Mouse (Mus musculus) midbrain, embryonic 11.5 days (tissue): ENCODE measurements around the gene Gm10570. TPM values are rescaled to one million over a fixed set of nuclear protein-coding genes. Genes with fewer than 3 reads are reported as not detected.

Experiments used
- ATAC-seq: fragments of 200-750 bp; cut with Nextera tagmentation; 2 replicates; pipeline ENCODE4 v1.8.0; 2017; ENCODE audit warnings: moderate TSS enrichment, moderate library complexity; ENCODE audit not compliant: low FRiP score
- DNase-seq: peaks from one replicate; pipeline ENCODE4 v3.0.0; 2015; ENCODE audit warnings: low spot score; ENCODE audit errors: missing footprints
- H3K27ac ChIP-seq: fragments of 300-500 bp; sonication (generic); 2 replicates; pipeline ENCODE4 v1.5.1; 2014; ENCODE audit warnings: low read depth, low read length
- H3K27me3 ChIP-seq: fragments of 300-500 bp; sonication (generic); 2 replicates; pipeline ENCODE4 v1.6.1; 2014; ENCODE audit warnings: mild to moderate bottlenecking, low read length, moderate library complexity, mixed read lengths; ENCODE audit not compliant: control insufficient read depth, insufficient read depth
- H3K36me3 ChIP-seq: fragments of 300-500 bp; sonication (generic); 2 replicates; pipeline ENCODE4 v1.6.1; 2014; ENCODE audit warnings: mild to moderate bottlenecking, low read length, moderate library complexity, mixed read lengths; ENCODE audit not compliant: control insufficient read depth, insufficient read depth
- H3K4me1 ChIP-seq: fragments of 300-500 bp; sonication (generic); 2 replicates; pipeline ENCODE4 v1.6.1; 2014; ENCODE audit warnings: low read length; ENCODE audit not compliant: control insufficient read depth, insufficient read depth
- H3K4me2 ChIP-seq: fragments of 300-500 bp; sonication (generic); 2 replicates; pipeline ENCODE4 v1.6.1; 2014; ENCODE audit warnings: mild to moderate bottlenecking, moderate library complexity
- H3K4me3 ChIP-seq: fragments of 300-500 bp; sonication (generic); 2 replicates; pipeline ENCODE4 v1.5.1; 2014; ENCODE audit warnings: low read depth, low read length
- H3K9ac ChIP-seq: fragments of 300-500 bp; sonication (generic); 2 replicates; pipeline ENCODE4 v1.6.1; 2014; ENCODE audit warnings: low read length
- H3K9me3 ChIP-seq: fragments of 300-500 bp; sonication (generic); 2 replicates; pipeline ENCODE4 v1.6.1; 2016; ENCODE audit warnings: low read length; ENCODE audit not compliant: control insufficient read depth
- WGBS: fragments of 180-500 bp; shearing (Covaris S2); extraction: QIAGEN DNeasy Blood & Tissue Kit; methylation state at CpG from one replicate; pipeline ENCODE4 v1.1.7; 2014; 5-methylcytosine and 5-hydroxymethylcytosine counted together
- polyA plus RNA-seq: library from polyadenylated mRNA; unstranded; fragments of >200 nt; fragmentation: Nextera tagmentation; extraction: Ambion mirVana; gene quantifications from 2 replicates; pipeline ENCODE4 v1.2.1, GENCODE M21; 2014

Gm10570 gene
- not detected in 2 replicates for polyA plus RNA-seq

GRCm38 (mm10) chr4:130308231-130309081 lies at the start of gene Gm10570, which contains the start of gene Fabp3:
Gm10570 (minus strand) TSS chr4:130308674.
Fabp3 (plus strand) TSS chr4:130308595.
- Histone ChIP-seq H3K4me3 (peak within 1 kb of the TSS; percentile 42), H3K4me2 (peak within 1 kb of the TSS; percentile 91), H3K27me3 (peaks cover 38% of the 10 kb centered on the region), H3K27ac (no peak within 1 kb of the TSS), H3K9ac (peak within 1 kb of the TSS; percentile 59), H3K36me3 (no peaks in the 10 kb centered on the region), H3K9me3 (no peaks in the 10 kb centered on the region), H3K4me1 (peaks cover 14% of the 10 kb centered on the region)
- under 1% methylated on average over 52 of the region's 52 CpGs for WGBS
- DNase-seq (peak; percentile 97), ATAC-seq (peak; percentile 80)

GRCm38 (mm10) chr4:130357946-130358345 lies 49.5 kb upstream of the Gm10570 start:
- Histone ChIP-seq H3K4me2 (no peak overlapping the region), H3K36me3 (peaks cover 2% of the 10 kb centered on the region; the same call in 1 of the 2 replicates), H3K27me3 (no peaks in the 10 kb centered on the region), H3K9me3 (no peaks in the 10 kb centered on the region), H3K4me3 (no peak overlapping the region), H3K4me1 (peaks cover 18% of the 10 kb centered on the region), H3K27ac (no peak overlapping the region), H3K9ac (no peak overlapping the region)
- no peak for DNase-seq
- ATAC-seq: no peak

- no peak overlapping the region for H3K4me2 ChIP-seq
- H3K27me3 ChIP-seq: no peaks in the 10 kb centered on the region
- H3K9ac ChIP-seq: no peak overlapping the region
- WGBS: 95% methylated on average over 7 of the region's 7 CpGs
- no peak overlapping the region for H3K27ac ChIP-seq
- no peaks in the 10 kb centered on the region for H3K4me1 ChIP-seq
- ATAC-seq (no peak), DNase-seq (no peak)
- no peak overlapping the region for H3K4me3 ChIP-seq
- H3K9me3 ChIP-seq: no peaks in the 10 kb centered on the region
- peaks cover 12% of the 10 kb centered on the region for H3K36me3 ChIP-seq
Observed at GRCm38 (mm10) chr4:130352588-130352987, 44.1 kb upstream of the Gm10570 start.

DNA sequence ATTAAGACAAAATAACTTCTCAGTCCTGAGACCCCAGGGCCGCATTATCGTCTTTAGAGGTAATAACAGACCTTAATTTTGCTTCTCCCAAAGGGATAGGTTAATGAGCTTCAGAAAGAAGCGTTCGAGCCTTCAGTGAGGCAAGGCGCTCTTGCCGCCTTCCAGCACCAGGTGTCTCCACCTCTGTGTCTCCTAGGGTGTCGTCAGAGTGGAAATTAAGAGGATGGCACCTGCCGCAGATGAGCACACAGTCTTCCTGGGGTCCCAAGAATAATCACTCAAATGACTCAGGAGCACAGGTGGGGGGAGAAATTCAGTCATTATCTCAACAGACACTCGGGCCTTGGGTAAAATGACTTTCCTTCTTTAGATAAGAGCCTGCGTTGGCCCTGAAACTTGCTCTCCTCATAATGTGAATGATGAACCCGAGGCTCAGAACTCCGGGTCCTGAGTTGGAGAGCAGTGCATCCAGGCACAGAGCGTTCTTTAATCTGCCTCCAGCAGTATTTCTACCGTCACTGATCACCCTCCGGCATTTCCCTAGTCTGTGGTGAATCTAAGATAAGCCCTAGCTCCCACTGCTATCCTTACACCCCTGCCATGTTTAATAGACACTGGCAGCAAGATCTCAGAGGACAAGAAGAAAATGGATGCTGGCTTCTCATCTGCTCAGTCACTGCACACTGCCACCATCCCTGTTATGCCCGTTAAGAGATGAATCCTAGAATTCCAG lies 42.4 kb upstream of the Gm10570 start:
- H3K4me2 ChIP-seq: no peak overlapping the region
- H3K9ac ChIP-seq: no peak overlapping the region
- no peak for DNase-seq
- no peaks in the 10 kb centered on the region for H3K9me3 ChIP-seq
- H3K4me1 ChIP-seq: no peaks in the 10 kb centered on the region
- H3K36me3 ChIP-seq: peaks cover 10% of the 10 kb centered on the region
- H3K27ac ChIP-seq: no peak overlapping the region
- WGBS: 91% methylated on average over 16 of the region's 16 CpGs
- no peaks in the 10 kb centered on the region for H3K27me3 ChIP-seq
- no peak for ATAC-seq
- H3K4me3 ChIP-seq: no peak overlapping the region

DNA sequence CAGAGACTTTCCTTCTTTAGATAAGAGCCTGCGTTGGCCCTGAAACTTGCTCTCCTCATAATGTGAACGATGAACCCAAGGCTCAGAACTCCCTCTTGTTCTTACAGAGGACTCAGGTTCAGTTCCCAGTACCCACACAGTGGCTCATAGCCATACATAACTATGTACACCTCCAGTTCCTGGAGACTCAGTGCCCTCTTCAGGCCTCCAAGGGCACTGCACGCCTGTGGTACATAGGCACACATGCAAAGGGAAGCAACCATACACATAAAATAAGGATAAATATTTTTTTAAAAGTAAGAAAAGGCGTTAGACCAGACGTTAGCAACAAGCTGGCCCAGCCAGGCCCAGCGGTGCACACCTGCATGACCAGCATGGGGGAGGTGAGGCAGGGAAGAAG lies 41.2 kb upstream of the Gm10570 start:
- no peak for ATAC-seq

GRCm38 (mm10) chr4:130341691-130342090 lies 33.2 kb upstream of the Gm10570 start:
- no peak overlapping the region for H3K4me2 ChIP-seq
- peak; percentile 91 for DNase-seq
- H3K36me3 ChIP-seq: peaks cover 1% of the 10 kb centered on the region; the same call in 1 of the 2 replicates
- no peak overlapping the region for H3K9ac ChIP-seq
- no peak overlapping the region for H3K27ac ChIP-seq
- H3K27me3 ChIP-seq: no peaks in the 10 kb centered on the region
- WGBS: 30% methylated on average over 4 of the region's 4 CpGs
- ATAC-seq: no peak
- no peaks in the 10 kb centered on the region for H3K9me3 ChIP-seq
- H3K4me3 ChIP-seq: no peak overlapping the region
- no peaks in the 10 kb centered on the region for H3K4me1 ChIP-seq

More for the DNA sequence above, 41.2 kb upstream of the Gm10570 start:
- Histone ChIP-seq H3K4me2 (no peak overlapping the region), H3K9me3 (no peaks in the 10 kb centered on the region), H3K9ac (no peak overlapping the region), H3K27ac (no peak overlapping the region), H3K4me1 (no peaks in the 10 kb centered on the region), H3K4me3 (no peak overlapping the region), H3K36me3 (peaks cover 10% of the 10 kb centered on the region), H3K27me3 (no peaks in the 10 kb centered on the region)
- no peak for DNase-seq
- WGBS: 94% methylated on average over 6 of the region's 6 CpGs

DNA sequence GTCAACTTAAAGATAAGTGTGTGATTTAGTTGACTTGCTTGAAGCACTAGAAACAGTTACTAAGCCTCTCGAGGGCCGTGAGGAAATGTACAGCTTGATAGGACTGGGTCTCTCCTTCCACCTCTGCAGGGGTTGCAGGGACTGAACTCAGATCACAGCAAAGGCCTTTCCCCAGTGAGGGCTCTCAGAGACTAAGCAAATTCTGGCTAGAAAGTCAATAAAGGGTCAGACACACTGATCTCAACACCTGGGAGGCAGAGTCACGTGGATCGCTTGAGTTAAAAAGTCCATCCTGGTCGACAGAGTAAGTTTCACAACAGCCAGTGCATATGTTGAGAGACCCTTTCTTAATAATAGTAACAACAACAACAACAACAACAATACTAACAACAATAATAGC lies 27.4 kb upstream of the Gm10570 start:
- WGBS: 91% methylated on average over 5 of the region's 5 CpGs
- ATAC-seq (no peak), DNase-seq (no peak)
- Histone ChIP-seq H3K36me3 (peaks cover 2% of the 10 kb centered on the region; the same call in 1 of the 2 replicates), H3K4me1 (no peaks in the 10 kb centered on the region), H3K9me3 (no peaks in the 10 kb centered on the region), H3K9ac (no peak overlapping the region), H3K4me3 (no peak overlapping the region), H3K4me2 (no peak overlapping the region), H3K27ac (no peak overlapping the region), H3K27me3 (no peaks in the 10 kb centered on the region)

DNA sequence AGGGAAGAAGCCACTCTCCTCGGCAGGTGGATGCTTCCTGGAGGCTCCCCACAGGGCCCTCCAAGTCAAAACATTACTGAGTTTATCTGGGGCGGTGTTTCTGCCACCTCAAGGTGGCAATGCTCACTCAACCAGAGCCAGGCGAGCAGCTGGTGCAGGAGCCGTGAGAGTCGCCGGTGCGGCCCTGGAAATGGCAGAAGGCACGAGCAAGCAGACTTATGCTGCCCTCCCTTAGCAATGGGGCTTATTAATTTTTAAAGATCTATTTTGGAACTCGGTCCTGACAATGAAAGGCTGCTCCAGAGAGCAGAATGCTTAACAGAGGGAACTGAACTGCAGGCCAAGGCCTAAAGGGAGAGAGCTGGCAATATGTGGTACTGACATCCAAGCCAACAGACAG lies 18.9 kb upstream of the Gm10570 start:
- no peak for DNase-seq
- Histone ChIP-seq H3K27me3 (no peaks in the 10 kb centered on the region), H3K4me1 (no peaks in the 10 kb centered on the region), H3K36me3 (peaks cover 13% of the 10 kb centered on the region), H3K9me3 (no peaks in the 10 kb centered on the region), H3K4me3 (no peak overlapping the region), H3K9ac (no peak overlapping the region), H3K27ac (no peak overlapping the region), H3K4me2 (no peak overlapping the region)
- ATAC-seq: no peak
- 87% methylated on average over 9 of the region's 9 CpGs for WGBS

DNA sequence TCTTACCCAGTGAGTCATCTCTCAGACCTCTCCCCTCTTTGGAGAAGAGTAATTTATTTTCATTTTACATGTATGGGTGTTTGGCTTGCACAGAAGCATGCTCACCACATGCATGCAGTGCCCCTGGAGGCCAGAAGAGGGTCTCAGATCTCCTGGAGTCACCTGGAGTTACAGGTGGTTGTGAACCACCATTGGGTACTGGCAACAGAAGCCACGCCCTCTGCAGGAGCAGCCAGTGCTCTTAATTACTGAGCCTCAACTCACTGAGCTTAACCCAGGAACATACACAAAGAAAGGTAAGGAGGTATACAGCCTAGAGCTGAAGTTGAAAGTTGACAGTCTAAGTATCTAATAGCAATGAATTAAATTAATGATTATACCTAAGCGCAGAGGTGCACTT lies 17.0 kb upstream of the Gm10570 start:
- ATAC-seq (no peak), DNase-seq (no peak)
- Histone ChIP-seq H3K27me3 (no peaks in the 10 kb centered on the region), H3K36me3 (peaks cover 13% of the 10 kb centered on the region), H3K4me2 (no peak overlapping the region), H3K4me3 (no peak overlapping the region), H3K9me3 (no peaks in the 10 kb centered on the region), H3K27ac (no peak overlapping the region), H3K9ac (no peak overlapping the region), H3K4me1 (no peaks in the 10 kb centered on the region)
- WGBS: 93% methylated on average over 2 of the region's 2 CpGs
